Mouse (Mus musculus): ENCODE results near the gene Hcar2. TPM values are rescaled to one million over a fixed set of nuclear protein-coding genes. Genes with fewer than 3 reads are reported as not detected.

The Hcar2 gene
- polyA plus RNA-seq, 1 experiment: not detected

DNA sequence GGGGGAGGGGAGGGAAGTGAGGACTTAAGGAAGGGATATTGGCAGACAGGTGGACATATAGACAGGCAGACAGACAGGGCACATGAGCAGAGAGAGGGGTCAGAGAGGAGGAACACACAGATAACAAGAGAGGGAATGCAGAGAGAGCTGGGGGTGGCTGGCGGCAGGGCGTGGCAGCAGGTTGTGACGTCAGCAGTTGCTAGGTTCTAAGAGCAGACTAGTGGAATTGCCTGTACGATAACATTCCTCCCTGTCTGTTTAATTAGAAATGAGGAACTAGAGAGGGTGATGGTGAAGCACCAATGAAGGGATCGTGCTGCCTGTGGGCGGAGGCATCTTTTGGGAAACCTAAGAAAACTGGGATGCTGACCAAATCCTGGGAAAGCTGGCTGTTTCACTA lies 26.4 kb upstream of the Hcar2 start:
- TF ChIP-seq GATA1 (IDR thresholded peaks at IDR 0.05; ENCODE audit: low read length) (no peak), TAL1 (IDR thresholded peaks at IDR 0.05; ENCODE audit: low read length) (no peak)
- Histone ChIP-seq H3K36me3 (ENCODE audit: control insufficient read depth) (no peaks in the 10 kb centered on the region), H3K9me3 (ENCODE audit: control insufficient read depth, low read length) (no peaks in the 10 kb centered on the region), H3K4me1 (ENCODE audit: control insufficient read depth) (peaks cover 5% of the 10 kb centered on the region), H3K4me3 (replicated peaks) (no peak overlapping the region), H3K27me3 (ENCODE audit: control insufficient read depth) (no peaks in the 10 kb centered on the region)

- Histone ChIP-seq H3K36me3 (ENCODE audit: control insufficient read depth) (no peaks in the 10 kb centered on the region), H3K4me1 (ENCODE audit: control insufficient read depth) (peaks cover 5% of the 10 kb centered on the region), H3K4me3 (replicated peaks) (no peak overlapping the region), H3K27me3 (ENCODE audit: control insufficient read depth) (no peaks in the 10 kb centered on the region), H3K9me3 (ENCODE audit: control insufficient read depth, low read length) (no peaks in the 10 kb centered on the region)
- no peak for TF ChIP-seq GATA1 (IDR thresholded peaks at IDR 0.05; ENCODE audit: low read length)
- no peak for TF ChIP-seq TAL1 (IDR thresholded peaks at IDR 0.05; ENCODE audit: low read length)
Observed at GRCm38 (mm10) chr5:123890987-123891386, 25.7 kb upstream of the Hcar2 start.

GRCm38 (mm10) chr5:123890312-123890711 lies 25.0 kb upstream of the Hcar2 start:
- no peak for TF ChIP-seq GATA1 (IDR thresholded peaks at IDR 0.05; ENCODE audit: low read length)
- no peak for TF ChIP-seq TAL1 (IDR thresholded peaks at IDR 0.05; ENCODE audit: low read length)
- peaks cover 5% of the 10 kb centered on the region for H3K4me1 ChIP-seq (ENCODE audit: control insufficient read depth)
- H3K9me3 ChIP-seq (ENCODE audit: control insufficient read depth, low read length): no peaks in the 10 kb centered on the region
- H3K27me3 ChIP-seq (ENCODE audit: control insufficient read depth): no peaks in the 10 kb centered on the region
- H3K36me3 ChIP-seq (ENCODE audit: control insufficient read depth): no peaks in the 10 kb centered on the region
- H3K4me3 ChIP-seq (replicated peaks): no peak overlapping the region

DNA sequence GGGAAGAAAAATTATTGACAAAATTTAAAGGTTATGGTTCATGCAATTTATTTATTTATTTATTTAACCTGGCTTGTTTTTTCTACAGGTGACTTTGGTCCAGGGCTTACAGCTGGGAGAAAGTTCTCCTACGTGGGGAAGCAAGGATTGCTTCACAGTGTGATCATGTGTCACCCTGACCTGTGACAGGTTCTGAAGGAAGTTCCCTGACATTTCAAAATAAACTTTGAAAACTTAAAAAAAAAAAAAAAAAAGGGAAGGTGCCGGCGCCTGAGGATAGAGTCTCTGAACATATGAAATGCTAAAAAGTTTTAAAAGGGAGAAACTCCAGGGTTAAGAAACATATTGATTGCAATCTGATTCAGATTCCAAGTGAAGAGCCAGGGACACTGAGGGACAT lies 21.1 kb upstream of the Hcar2 start:
- Histone ChIP-seq H3K4me3 (replicated peaks) (no peak overlapping the region), H3K27me3 (ENCODE audit: control insufficient read depth) (no peaks in the 10 kb centered on the region), H3K4me1 (ENCODE audit: control insufficient read depth) (no peaks in the 10 kb centered on the region), H3K36me3 (ENCODE audit: control insufficient read depth) (no peaks in the 10 kb centered on the region), H3K9me3 (ENCODE audit: control insufficient read depth, low read length) (no peaks in the 10 kb centered on the region)
- TF ChIP-seq GATA1 (IDR thresholded peaks at IDR 0.05; ENCODE audit: low read length) (no peak), TAL1 (IDR thresholded peaks at IDR 0.05; ENCODE audit: low read length) (no peak)

- Histone ChIP-seq H3K9me3 (ENCODE audit: control insufficient read depth, low read length) (no peaks in the 10 kb centered on the region), H3K36me3 (ENCODE audit: control insufficient read depth) (no peaks in the 10 kb centered on the region), H3K4me1 (ENCODE audit: control insufficient read depth) (no peaks in the 10 kb centered on the region; the same call in 1 of the 2 replicates), H3K4me3 (replicated peaks) (no peak overlapping the region), H3K27me3 (ENCODE audit: control insufficient read depth) (peaks cover 2% of the 10 kb centered on the region)
- TF ChIP-seq TAL1 (IDR thresholded peaks at IDR 0.05; ENCODE audit: low read length): no peak
- TF ChIP-seq GATA1 (IDR thresholded peaks at IDR 0.05; ENCODE audit: low read length): no peak
Observed at GRCm38 (mm10) chr5:123884332-123884731, 19.0 kb upstream of the Hcar2 start.

GRCm38 (mm10) chr5:123883891-123884290 lies 18.6 kb upstream of the Hcar2 start:
- no peak overlapping the region for H3K4me3 ChIP-seq (replicated peaks)
- no peak for TF ChIP-seq GATA1 (IDR thresholded peaks at IDR 0.05; ENCODE audit: low read length)
- H3K9me3 ChIP-seq (ENCODE audit: control insufficient read depth, low read length): no peaks in the 10 kb centered on the region
- no peaks in the 10 kb centered on the region for H3K36me3 ChIP-seq (ENCODE audit: control insufficient read depth)
- peaks cover 5% of the 10 kb centered on the region for H3K27me3 ChIP-seq (ENCODE audit: control insufficient read depth)
- H3K4me1 ChIP-seq (ENCODE audit: control insufficient read depth): no peaks in the 10 kb centered on the region; the same call in 1 of the 2 replicates

DNA sequence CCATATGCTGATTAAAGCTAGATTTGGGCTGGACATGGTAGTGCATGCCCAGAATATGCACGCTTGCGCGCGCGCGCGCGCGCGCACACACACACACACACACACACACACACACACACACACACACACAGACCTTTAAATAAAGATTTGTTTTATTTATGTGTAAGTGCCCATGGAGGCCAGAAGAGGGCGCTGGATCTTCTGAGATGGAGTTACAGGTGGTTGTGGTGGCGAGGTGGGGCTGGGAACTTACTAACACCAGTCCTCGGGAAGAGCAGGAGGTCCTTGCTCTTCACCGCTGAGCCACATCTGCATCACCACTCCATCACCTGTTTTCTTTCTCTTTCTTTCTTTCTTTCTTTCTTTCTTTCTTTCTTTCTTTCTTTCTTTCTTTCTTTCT lies 15.5 kb upstream of the Hcar2 start:
- Histone ChIP-seq H3K4me3 (replicated peaks) (no peak overlapping the region), H3K36me3 (ENCODE audit: control insufficient read depth) (no peaks in the 10 kb centered on the region)

DNA sequence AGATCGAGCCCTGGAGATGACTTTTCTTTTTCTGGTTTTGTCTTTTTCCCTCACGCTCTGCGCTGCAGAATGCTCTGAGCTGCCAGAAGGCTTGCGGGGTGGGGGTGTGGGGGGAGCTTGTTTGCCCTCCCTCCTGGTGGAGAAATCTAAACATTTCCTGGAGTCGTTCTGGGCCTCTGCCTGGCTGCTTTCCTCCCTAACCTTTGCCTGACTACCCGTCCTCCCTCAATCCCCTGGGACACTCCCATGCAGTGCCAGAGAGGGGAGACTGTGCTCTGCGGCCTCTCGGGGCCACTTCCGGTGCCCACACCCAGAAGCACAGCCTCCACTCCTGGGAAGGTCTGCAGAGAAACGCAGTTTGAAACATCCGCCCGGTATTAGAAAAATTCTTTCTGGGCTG lies 14.6 kb upstream of the Hcar2 start, which contains the start of gene Hcar1:
Gene Hcar1, minus strand, starts transcription at position 93 of the 400 bp plus-strand sequence.
- H3K36me3 ChIP-seq (ENCODE audit: control insufficient read depth): no peaks in the 10 kb centered on the region
- H3K9me3 ChIP-seq (ENCODE audit: control insufficient read depth, low read length): no peaks in the 10 kb centered on the region

More for the DNA sequence above, 15.5 kb upstream of the Hcar2 start:
- Histone ChIP-seq H3K9me3 (ENCODE audit: control insufficient read depth, low read length) (no peaks in the 10 kb centered on the region), H3K4me1 (ENCODE audit: control insufficient read depth) (no peaks in the 10 kb centered on the region; the same call in 1 of the 2 replicates), H3K27me3 (ENCODE audit: control insufficient read depth) (peaks cover 14% of the 10 kb centered on the region)
- no peak for TF ChIP-seq GATA1 (IDR thresholded peaks at IDR 0.05; ENCODE audit: low read length)

DNA sequence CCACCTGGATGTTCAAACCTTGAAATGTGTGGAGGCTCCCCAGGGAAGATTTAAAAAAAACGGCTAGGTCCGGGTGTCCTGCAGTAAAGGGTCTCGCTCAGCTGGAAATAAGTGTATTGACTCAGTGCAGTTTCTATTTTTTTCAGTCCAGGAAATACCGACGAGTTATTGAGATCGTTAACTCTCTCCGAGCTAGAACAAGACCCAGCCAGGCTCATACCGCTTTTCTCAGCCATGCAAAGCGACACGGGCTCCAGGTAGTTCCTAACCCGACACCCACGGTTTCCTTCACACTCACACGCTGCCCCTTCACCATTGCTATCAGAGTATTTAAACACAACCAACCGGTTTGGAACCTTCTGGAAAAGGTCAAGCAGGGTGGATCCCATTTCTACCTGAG lies 12.8 kb upstream of the Hcar2 start:
- Histone ChIP-seq H3K27me3 (ENCODE audit: control insufficient read depth) (peaks cover 14% of the 10 kb centered on the region), H3K4me3 (replicated peaks) (no peak overlapping the region), H3K4me1 (ENCODE audit: control insufficient read depth) (no peaks in the 10 kb centered on the region; the same call in 1 of the 2 replicates), H3K9me3 (ENCODE audit: control insufficient read depth, low read length) (no peaks in the 10 kb centered on the region), H3K36me3 (ENCODE audit: control insufficient read depth) (no peaks in the 10 kb centered on the region)
- no peak for TF ChIP-seq TAL1 (IDR thresholded peaks at IDR 0.05; ENCODE audit: low read length)
- TF ChIP-seq GATA1 (IDR thresholded peaks at IDR 0.05; ENCODE audit: low read length): no peak

More for the DNA sequence above, 14.6 kb upstream of the Hcar2 start, which contains the start of gene Hcar1:
- TF ChIP-seq GATA1 (IDR thresholded peaks at IDR 0.05; ENCODE audit: low read length): no peak
- no peak for TF ChIP-seq TAL1 (IDR thresholded peaks at IDR 0.05; ENCODE audit: low read length)
- H3K27me3 ChIP-seq (ENCODE audit: control insufficient read depth): peaks cover 14% of the 10 kb centered on the region
- no peaks in the 10 kb centered on the region; the same call in 1 of the 2 replicates for H3K4me1 ChIP-seq (ENCODE audit: control insufficient read depth)
- no peak within 1 kb of the TSS for H3K4me3 ChIP-seq (replicated peaks)

GRCm38 (mm10) chr5:123874177-123874576 lies 8.9 kb upstream of the Hcar2 start:
- H3K9me3 ChIP-seq (ENCODE audit: control insufficient read depth, low read length): no peaks in the 10 kb centered on the region
- H3K36me3 ChIP-seq (ENCODE audit: control insufficient read depth): no peaks in the 10 kb centered on the region
- TF ChIP-seq TAL1 (IDR thresholded peaks at IDR 0.05; ENCODE audit: low read length) (no peak), GATA1 (IDR thresholded peaks at IDR 0.05; ENCODE audit: low read length) (no peak)
- H3K4me1 ChIP-seq (ENCODE audit: control insufficient read depth): no peaks in the 10 kb centered on the region
- no peak overlapping the region for H3K4me3 ChIP-seq (replicated peaks)
- peaks cover 10% of the 10 kb centered on the region for H3K27me3 ChIP-seq (ENCODE audit: control insufficient read depth)

Measured in erythroblast, embryonic 14.5 days (primary cell).